Comparison of ENCODE assay signal across 25 mouse cellular contexts in genomic region chr13:99077039-99077749, GRCm38 (mm10).
DNase-seq lines count a peak whose midpoint lies in the region; ATAC-seq and TF ChIP-seq lines count a peak whose summit lies in the region.
"Had no signal": no experiment of that assay in that cellular context is flagged by ENCODE, and none has a peak within 500 bp of the region (broad histone marks: within the 10 kb centered on the region; RNA-seq: fewer than 3 reads in every experiment).

No protein-coding gene starts in this region.

- no peaks in the 10 kb centered on the region for H3K9me3 ChIP-seq in embryonic facial prominence, embryonic 15.5 days (replicated peaks)
- no peaks in the 10 kb centered on the region for H3K9me3 ChIP-seq in embryonic facial prominence, embryonic 10.5 days
- H3K9me3 ChIP-seq: embryonic facial prominence, embryonic 12.5 days; forebrain, embryonic 12.5 days; forebrain, embryonic 15.5 days; G1E; heart, embryonic 13.5 days; hindbrain, embryonic 10.5 days; hindbrain, embryonic 13.5 days had no signal

- H3K4me1 ChIP-seq in embryonic facial prominence, embryonic 15.5 days: peaks cover 30% of the 10 kb centered on the region
- H3K4me1 ChIP-seq in embryonic facial prominence, embryonic 10.5 days: no peaks in the 10 kb centered on the region
- peaks cover 10% of the 10 kb centered on the region for H3K4me1 ChIP-seq in olfactory bulb, adult 2 months (ENCODE audit: control insufficient read depth, insufficient read depth, low read length)
- H3K4me1 ChIP-seq: forebrain, embryonic 12.5 days; forebrain, embryonic 15.5 days had no signal

- no peak for TF ChIP-seq CTCF in olfactory bulb, adult 2 months (IDR thresholded peaks at IDR 0.05; ENCODE audit: insufficient read depth, low read depth, low read length)

- no peaks in the 10 kb centered on the region for H3K27me3 ChIP-seq in embryonic facial prominence, embryonic 15.5 days
- no peaks in the 10 kb centered on the region for H3K27me3 ChIP-seq in embryonic facial prominence, embryonic 10.5 days (replicated peaks; ENCODE audit: low read depth, poor library complexity, severe bottlenecking)
- H3K27me3 ChIP-seq: CH12.LX; embryonic facial prominence, embryonic 12.5 days; forebrain, embryonic 12.5 days; forebrain, embryonic 15.5 days; heart, embryonic 13.5 days; hindbrain, embryonic 13.5 days; Patski had no signal

- 0 out of 2 replicates have a peak overlapping the region, but pooled peaks have one; percentile 5 for H3K27ac ChIP-seq in embryonic facial prominence, embryonic 15.5 days (replicated peaks)
- no peak overlapping the region for H3K27ac ChIP-seq in embryonic facial prominence, embryonic 10.5 days (replicated peaks)
- H3K27ac ChIP-seq in olfactory bulb, adult 2 months (ENCODE audit: insufficient read depth, low read depth, low read length): 0 out of 2 replicates have a peak overlapping the region, but pooled peaks have one; percentile 36
- H3K27ac ChIP-seq: embryonic facial prominence, embryonic 12.5 days; forebrain, embryonic 12.5 days; forebrain, embryonic 15.5 days; heart, embryonic 13.5 days; hindbrain, embryonic 10.5 days; hindbrain, embryonic 13.5 days had no signal

- no peaks in the 10 kb centered on the region for H3K36me3 ChIP-seq in embryonic facial prominence, embryonic 15.5 days
- H3K36me3 ChIP-seq in embryonic facial prominence, embryonic 10.5 days (replicated peaks): no peaks in the 10 kb centered on the region
- H3K36me3 ChIP-seq: embryonic facial prominence, embryonic 12.5 days; forebrain, embryonic 12.5 days; forebrain, embryonic 15.5 days; G1E; heart, embryonic 13.5 days; hindbrain, embryonic 10.5 days; hindbrain, embryonic 13.5 days had no signal

- no peak overlapping the region for H3K9ac ChIP-seq in embryonic facial prominence, embryonic 15.5 days
- H3K9ac ChIP-seq: embryonic facial prominence, embryonic 12.5 days; forebrain, embryonic 12.5 days; forebrain, embryonic 15.5 days; heart, embryonic 13.5 days; hindbrain, embryonic 13.5 days had no signal

- WGBS in embryonic facial prominence, embryonic 15.5 days: 48% methylated on average over 6 of the region's 6 CpGs
- 66% methylated on average over 6 of the region's 6 CpGs for WGBS in embryonic facial prominence, embryonic 10.5 days
- WGBS in olfactory bulb, adult 2 months: 54% methylated on average over 6 of the region's 6 CpGs

- H3K4me2 ChIP-seq in embryonic facial prominence, embryonic 15.5 days (replicated peaks): no peak overlapping the region
- H3K4me2 ChIP-seq: embryonic facial prominence, embryonic 12.5 days; forebrain, embryonic 12.5 days; forebrain, embryonic 15.5 days; heart, embryonic 13.5 days; hindbrain, embryonic 13.5 days had no signal

- ATAC-seq in embryonic facial prominence, embryonic 15.5 days (ENCODE audit: insufficient number of reproducible peaks, low FRiP score, low TSS enrichment, low read depth): no peak
- ATAC-seq: forebrain, embryonic 15.5 days; hindbrain, embryonic 16.5 days; intestine, postnatal 0 days; Patski had no signal

- intact Hi-C loops in heart, postnatal 10 days (cut with DNase I): no loop called here

- DNase-seq in embryonic facial prominence, embryonic 10.5 days (ENCODE audit: low spot score): no peak
- peak; percentile 2 for DNase-seq in heart, postnatal 4 days
- DNase-seq in heart, postnatal 10 days: no peak
- DNase-seq in brain, adult 2 months (ENCODE audit: low read depth, low spot score): peak; percentile 52
- no peak for DNase-seq in urinary bladder, postnatal 10 days (ENCODE audit: low spot score)
- DNase-seq: adrenal gland, postnatal 10 days; adrenal gland, postnatal 36 days; B cell, adult 2 months; cerebellum, adult 11 months; gastrocnemius, postnatal 14 days; heart, adult 18-20 months had no signal

- no peak overlapping the region for H3K4me3 ChIP-seq in embryonic facial prominence, embryonic 15.5 days (replicated peaks)
- H3K4me3 ChIP-seq in embryonic facial prominence, embryonic 10.5 days: no peak overlapping the region
- no peak overlapping the region for H3K4me3 ChIP-seq in olfactory bulb, adult 2 months (ENCODE audit: insufficient read depth, low read depth, low read length)
- H3K4me3 ChIP-seq: embryonic facial prominence, embryonic 12.5 days; erythroblast, embryonic 14.5 days; forebrain, embryonic 12.5 days; forebrain, embryonic 15.5 days; heart, embryonic 13.5 days; hindbrain, embryonic 10.5 days; hindbrain, embryonic 13.5 days had no signal

- no peak for TF ChIP-seq POLR2A in olfactory bulb, adult 2 months (IDR thresholded peaks at IDR 0.05; ENCODE audit: insufficient read depth, low read depth, low read length)

Comparison
In these comparisons a context has a peak if more than half of its experiments do, and no peak if none do; other contexts are left out.
1. DNase-seq: peak in heart, postnatal 4 days (single experiment) and brain, adult 2 months (single experiment); none in embryonic facial prominence, embryonic 10.5 days (single experiment), heart, postnatal 10 days (0 of 2) and urinary bladder, postnatal 10 days (single experiment).